Mouse (Mus musculus) retina, postnatal 1 day (tissue): ENCODE measurements around the gene Zswim9.
A peak's percentile ranks its signal among the peaks of the same experiment; 100 is the strongest.

ENCODE experiments used
- DNase-seq: peaks from one replicate; pipeline ENCODE4 v3.0.0-alpha.2; 2012

The Zswim9 gene

GRCm38 (mm10) chr7:13264396-13264795, 14.1 kb downstream of the Zswim9 start:
- DNase-seq = peak; percentile 75

- DNase-seq = no peak
Measured at GRCm38 (mm10) chr7:13263851-13264250, 14.7 kb downstream of the Zswim9 start.

- no peak for DNase-seq
Measured at GRCm38 (mm10) chr7:13260746-13261700, 17.5 kb downstream of the Zswim9 start.

GRCm38 (mm10) chr7:13212720-13213119, 65.8 kb downstream of the Zswim9 start, which contains the start of gene Vmn1r89:
Gene Vmn1r89, plus strand, starts transcription at chr7:13213020.
- no peak for DNase-seq
